Mouse (Mus musculus) MEL (cell line): ENCODE results near the gene Fastk.

Source experiments
- MEF2A ChIP-seq: IDR thresholded peaks from 2 replicates; pipeline ENCODE4 v1.6.1; 2014; ENCODE audit warnings: low read depth, mild to moderate bottlenecking, inconsistent platforms, low read length, improper control_type of control experiment; ENCODE audit not compliant: poor library complexity, insufficient replicate concordance, severe bottlenecking; ENCODE audit errors: extremely low read depth
- MXI1 ChIP-seq: IDR thresholded peaks from 2 replicates; pipeline ENCODE4 v1.6.1; 2011; ENCODE audit warnings: mild to moderate bottlenecking, low read depth, low read length, improper control_type of control experiment
- USF2 ChIP-seq, 2 experiments: IDR thresholded peaks; 2 replicates each; pipeline ENCODE4 v1.6.1; 2011 to 2012; ENCODE audit warnings: improper control_type of control experiment in 2 of 2, low read length in 2 of 2, borderline replicate concordance in 1 of 2, inconsistent platforms in 1 of 2, low read depth in 1 of 2, mild to moderate bottlenecking in 1 of 2; ENCODE audit not compliant: insufficient read depth in 1 of 2
- ZKSCAN1 ChIP-seq: IDR thresholded peaks from 2 replicates; pipeline ENCODE4 v1.6.1; 2012; ENCODE audit warnings: low read depth, mild to moderate bottlenecking, inconsistent platforms, low read length, improper control_type of control experiment, moderate library complexity
- ZNF384 ChIP-seq: IDR thresholded peaks from 2 replicates; pipeline ENCODE4 v1.6.1; 2012; ENCODE audit warnings: low read depth, mild to moderate bottlenecking, inconsistent platforms, low read length, improper control_type of control experiment

DNA sequence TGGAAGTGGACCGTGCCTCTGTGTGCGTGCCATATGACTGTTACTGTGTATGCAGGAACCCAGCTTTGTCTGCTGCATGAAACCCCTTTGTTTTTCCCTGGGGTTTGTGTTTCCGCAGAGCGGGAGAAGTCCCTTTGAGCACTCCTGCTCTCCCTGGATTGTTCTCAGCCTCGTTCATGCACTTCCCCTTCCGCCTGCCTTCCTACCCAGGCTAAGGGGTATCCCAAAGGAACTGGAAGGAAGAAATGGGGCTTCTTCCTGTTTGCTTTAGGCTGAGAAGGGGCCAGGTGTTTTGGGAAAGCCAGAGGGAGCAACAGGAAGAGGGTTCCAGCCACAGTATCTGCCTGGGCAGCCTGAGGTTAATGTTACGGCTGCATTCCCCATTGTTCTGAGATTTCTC is 10.5 kb upstream of the Fastk start:
- no peak for TF ChIP-seq ZNF384
- TF ChIP-seq ZKSCAN1, result no peak
- no peak for TF ChIP-seq USF2 (IDR thresholded peaks at IDR 0.05; ENCODE audit: borderline replicate concordance in 1 of 2, insufficient read depth in 1 of 2, low read depth in 1 of 2, low read length in 2 of 2)
- no peak for TF ChIP-seq MEF2A
- TF ChIP-seq MXI1, result no peak
